Mouse (Mus musculus) testis, adult 10 weeks (tissue): Measurements from ENCODE around the gene Zic1. TPM values are rescaled to one million over a fixed set of nuclear protein-coding genes. Genes with fewer than 3 reads are reported as not detected.

Experiments used
- polyA plus RNA-seq: library from polyadenylated mRNA; stranded (reverse); fragments of 350-450 nt; fragmentation: Illumina TruSeq; extraction: RNeasy Lipid Tissue Mini Kit (QIAGEN cat#74804); gene quantifications from one replicate; pipeline ENCODE4 v1.2.3, GENCODE M21; 2014; ENCODE audit warnings: low read depth, low replicate concordance

Gene Zic1
- polyA plus RNA-seq = 0.08 TPM

GRCm38 (mm10) chr9:91365664-91366063, at the start of gene Zic1:
TSS of gene Zic1 (minus strand) at chr9:91365810.

GRCm38 (mm10) chr9:91361856-91362601, 3.6 kb downstream of the Zic1 start, which contains the start of gene Zic4:
TSS of gene Zic4 (plus strand) at chr9:91362413.

Other genes with a start within 250 kb of the Zic1 start
- 0.08 TPM for gene Zic4, start 3.4 kb downstream of the Zic1 start, polyA plus RNA-seq